Mouse (Mus musculus): ENCODE data around the gene Mecom.

DNA sequence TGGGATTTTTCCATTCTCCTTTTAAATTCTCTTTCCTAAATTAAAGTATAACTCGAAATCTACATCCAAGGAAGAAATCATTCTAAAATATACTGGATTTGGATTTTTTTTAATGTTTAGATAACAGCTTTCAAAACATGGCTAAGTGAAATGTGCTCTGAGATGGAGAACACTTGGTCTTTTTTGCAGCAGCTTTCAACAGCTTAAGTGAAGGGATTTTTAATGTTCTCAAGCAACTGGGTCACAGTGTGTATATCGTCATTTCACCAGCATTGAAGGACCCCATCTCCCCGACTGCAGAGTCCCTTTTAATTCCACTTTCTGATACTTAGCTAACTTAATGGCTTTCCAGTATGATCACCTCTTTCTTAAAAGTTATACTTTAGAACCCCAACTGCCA lies 509.3 kb downstream of the Mecom start:
- TF ChIP-seq CTCF (IDR thresholded peaks at IDR 0.05; ENCODE audit: control insufficient read depth, insufficient read depth, insufficient replicate concordance, low read depth, low read length) (no peak), POLR2A (IDR thresholded peaks at IDR 0.05; ENCODE audit: control insufficient read depth, low read depth, low read length) (no peak)
